Mouse (Mus musculus) urinary bladder, adult 2 months (tissue): ENCODE measurements at regions not wholly inside any gene's neighbourhood (a gene's known extent, or its start where the extent isn't known, plus 50 kb on each side); places are given as distances from the start of the nearest gene placed in this dataset.
"Not testable (repeated sequence)": the region's sequence is repeated elsewhere in the genome, so short reads cannot be mapped to it uniquely, and the experiment has no call there.

Experiments used
- DNase-seq: peaks from one replicate; pipeline ENCODE4 v3.0.0; 2022; ENCODE audit warnings: low spot score

DNA sequence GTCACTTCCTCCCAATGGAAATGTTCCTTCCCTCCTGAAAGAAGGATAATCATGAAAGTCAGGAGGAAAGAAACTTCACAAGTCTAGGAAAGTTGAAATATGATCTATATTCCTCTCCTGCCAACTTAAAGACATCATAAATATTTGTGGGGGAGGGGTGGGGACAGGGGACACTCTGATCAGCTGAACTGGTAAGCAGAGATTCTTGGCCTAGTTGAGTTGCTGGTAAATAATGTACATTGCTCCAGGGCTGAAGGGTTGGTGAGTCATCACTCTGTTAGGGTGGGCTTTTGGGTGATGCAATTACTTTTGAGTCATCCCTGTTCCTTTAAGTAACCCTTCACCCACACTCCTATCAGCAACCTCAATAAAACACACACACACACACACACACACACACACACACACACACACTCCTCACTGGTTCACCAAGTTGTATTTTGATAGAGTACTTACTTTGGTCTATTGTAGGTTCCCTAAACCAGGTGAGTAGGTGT is 56.0 kb downstream of the Ccdc71l start:
- DNase-seq: no peak

- DNase-seq: no peak
Observed at GRCm38 (mm10) chr12:32435126-32435525, 56.6 kb downstream of the Ccdc71l start.

DNA sequence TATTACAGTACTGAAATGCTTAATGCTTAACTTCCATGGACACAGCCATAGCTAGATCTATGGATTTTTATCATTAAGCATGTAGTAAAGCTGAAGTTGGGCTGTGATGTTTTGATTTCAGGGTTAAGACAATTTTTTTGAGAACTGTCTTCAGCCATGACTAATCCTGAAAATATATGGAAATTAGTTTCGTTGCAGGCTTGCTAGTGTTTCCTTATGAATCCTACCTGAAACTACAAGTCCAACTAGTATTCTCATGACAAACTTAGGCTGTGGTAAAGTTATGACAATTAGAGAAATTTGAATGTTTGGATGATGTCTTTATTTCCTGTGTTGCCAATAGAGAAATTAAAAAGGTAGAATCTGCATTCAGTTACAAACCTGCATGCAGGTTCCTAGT is 59.7 kb downstream of the Ccdc71l start:
- no peak for DNase-seq

GRCm38 (mm10) chr12:32444770-32445169 is 66.3 kb downstream of the Ccdc71l start:
- DNase-seq: no peak

- DNase-seq: no peak
Observed at GRCm38 (mm10) chr12:32445874-32446273, 67.4 kb downstream of the Ccdc71l start.

GRCm38 (mm10) chr12:32449373-32449772 is 70.9 kb downstream of the Ccdc71l start:
- no peak for DNase-seq

DNA sequence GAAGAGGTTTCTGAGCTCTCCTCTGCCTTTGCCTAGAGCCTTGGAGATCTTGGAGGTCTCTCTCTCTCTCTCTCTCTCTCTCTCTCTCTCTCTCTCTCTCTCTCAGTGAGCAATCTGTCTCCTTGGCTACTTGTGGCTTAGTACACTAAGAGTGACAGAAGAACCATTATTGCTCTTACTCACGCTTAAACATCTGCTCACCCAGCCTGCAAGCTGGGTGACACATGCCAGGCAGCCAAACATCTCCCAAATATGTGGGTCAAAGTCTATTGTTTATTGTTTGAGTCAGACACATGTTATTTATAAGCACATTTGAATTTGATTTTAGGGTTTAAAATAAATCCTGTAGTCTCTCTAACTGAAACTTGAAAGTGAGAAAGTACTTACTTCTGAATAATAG is 72.7 kb downstream of the Ccdc71l start:
- no peak for DNase-seq

DNA sequence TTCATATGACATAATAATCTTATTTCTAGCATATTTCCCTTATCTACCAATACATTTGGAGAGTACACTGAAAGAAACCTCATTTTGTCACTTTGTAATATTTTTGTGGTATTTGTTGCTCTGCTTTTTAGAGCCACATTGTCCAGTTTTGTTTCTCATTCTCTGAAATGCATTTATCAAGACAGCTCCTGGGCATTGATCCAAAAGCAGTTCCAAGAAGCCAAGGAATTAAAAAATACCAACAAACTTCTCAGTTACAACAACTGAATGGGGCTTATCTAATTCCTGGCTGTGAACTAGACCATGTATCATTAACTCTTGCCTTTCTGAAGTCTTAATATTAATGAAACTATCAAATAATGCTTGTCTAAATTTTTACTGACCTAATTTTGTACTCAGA is 76.3 kb downstream of the Ccdc71l start:
- no peak for DNase-seq

DNA sequence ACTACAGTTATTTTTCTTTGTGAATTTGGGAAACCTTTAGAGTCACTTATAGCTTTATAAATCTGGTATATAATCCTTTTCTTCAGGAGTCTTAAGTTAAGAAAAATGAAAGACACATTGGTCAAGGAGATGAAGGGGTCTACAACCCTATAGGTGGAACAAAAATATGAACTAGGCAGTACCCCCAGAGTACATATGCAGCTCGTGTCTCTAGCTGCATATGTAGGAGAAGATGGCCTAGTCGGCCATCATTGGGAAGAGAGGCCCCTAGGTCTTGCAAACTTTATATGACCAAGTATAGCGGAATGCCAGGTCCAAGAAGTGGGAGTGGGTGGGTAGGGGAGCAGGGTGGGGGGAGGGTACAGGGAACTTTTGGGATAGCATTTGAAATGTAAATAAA is 76.7 kb downstream of the Ccdc71l start:
- DNase-seq: not testable (repeated sequence)

GRCm38 (mm10) chr12:32455913-32456312 is 77.4 kb downstream of the Ccdc71l start:
- no peak for DNase-seq

DNA sequence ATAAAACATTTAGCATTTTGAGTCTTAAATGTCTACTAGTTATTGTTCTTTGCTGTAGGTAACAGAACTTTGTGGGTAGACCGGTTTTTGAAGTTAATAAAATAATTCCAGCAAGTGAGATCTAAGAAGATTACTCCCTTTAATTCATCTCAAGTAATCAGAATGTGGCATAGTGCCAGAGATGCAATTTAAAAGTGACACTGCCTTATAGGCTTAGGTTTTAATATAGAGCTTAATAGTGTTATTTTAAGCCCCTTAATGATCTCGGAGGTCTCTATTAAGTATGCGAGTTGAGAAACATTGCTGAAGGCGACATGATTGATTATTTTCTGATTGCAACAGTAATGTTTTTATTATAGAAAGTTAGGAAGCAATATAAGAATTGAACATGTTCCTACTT is 78.3 kb downstream of the Ccdc71l start:
- DNase-seq: no peak

DNA sequence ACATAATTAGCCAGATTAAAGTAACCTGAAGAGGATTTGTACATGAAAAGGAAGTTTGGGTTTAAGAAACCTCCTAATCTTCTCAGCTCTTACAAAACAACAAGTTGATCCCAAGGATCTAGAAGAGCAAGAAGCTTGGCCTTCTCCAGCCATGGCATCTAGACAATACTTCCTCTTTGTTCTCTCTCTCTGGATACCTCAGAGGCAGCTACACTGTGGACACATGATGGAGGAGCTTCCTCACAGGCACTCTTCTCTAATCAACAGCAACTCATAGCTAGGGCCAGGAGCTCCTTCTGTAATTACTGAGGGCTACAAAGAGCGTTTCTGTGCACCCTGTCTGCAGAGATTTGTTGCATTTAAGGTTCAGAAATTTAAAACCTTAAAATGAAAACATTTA is 79.9 kb downstream of the Ccdc71l start:
- DNase-seq: no peak

- no peak for DNase-seq
Observed at GRCm38 (mm10) chr12:32460330-32460998, 82.0 kb downstream of the Ccdc71l start.

- no peak for DNase-seq
Observed at GRCm38 (mm10) chr12:32465371-32465770, 86.9 kb downstream of the Ccdc71l start.

DNA sequence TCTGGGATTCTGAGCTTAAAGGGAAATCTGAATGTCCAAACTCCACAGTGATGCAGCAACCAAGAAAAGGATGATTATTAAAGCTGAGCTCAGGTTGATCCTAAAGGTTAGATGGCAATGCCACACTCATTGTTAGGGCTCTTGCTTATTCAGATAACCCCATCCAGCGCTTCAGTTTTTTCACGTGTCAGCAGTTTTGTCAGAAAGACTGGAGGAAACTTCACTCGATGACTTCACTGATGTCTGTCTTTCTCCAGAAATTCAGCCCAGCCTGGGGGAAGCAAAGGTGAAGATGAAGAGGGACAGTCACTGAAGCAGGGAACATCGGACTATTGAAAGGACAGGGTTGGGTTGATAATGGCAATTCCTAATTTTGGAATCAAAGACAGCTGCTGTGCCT is 91.4 kb downstream of the Ccdc71l start:
- no peak for DNase-seq

GRCm38 (mm10) chr12:32479451-32479850 is 100.9 kb downstream of the Ccdc71l start:
- DNase-seq: no peak

DNA sequence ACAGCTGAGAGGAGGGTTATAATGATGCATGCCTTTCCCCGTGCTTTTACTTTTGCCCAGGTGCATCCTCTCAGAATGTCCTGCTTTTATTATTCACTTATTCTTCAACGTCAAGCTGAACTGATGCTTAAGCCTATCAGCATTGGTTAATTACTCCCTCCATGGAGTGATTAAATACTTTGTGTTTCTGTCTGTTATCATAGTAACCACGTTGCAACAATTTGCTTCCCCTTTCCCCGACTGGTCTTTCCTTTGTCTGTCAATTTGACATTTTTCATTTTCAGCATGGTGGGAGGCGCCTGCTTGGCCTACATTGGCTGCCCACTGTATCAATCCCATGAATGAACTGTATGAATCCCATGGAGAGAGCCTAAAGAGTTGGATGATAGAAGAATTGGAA is 101.8 kb downstream of the Ccdc71l start:
- DNase-seq: no peak

DNA sequence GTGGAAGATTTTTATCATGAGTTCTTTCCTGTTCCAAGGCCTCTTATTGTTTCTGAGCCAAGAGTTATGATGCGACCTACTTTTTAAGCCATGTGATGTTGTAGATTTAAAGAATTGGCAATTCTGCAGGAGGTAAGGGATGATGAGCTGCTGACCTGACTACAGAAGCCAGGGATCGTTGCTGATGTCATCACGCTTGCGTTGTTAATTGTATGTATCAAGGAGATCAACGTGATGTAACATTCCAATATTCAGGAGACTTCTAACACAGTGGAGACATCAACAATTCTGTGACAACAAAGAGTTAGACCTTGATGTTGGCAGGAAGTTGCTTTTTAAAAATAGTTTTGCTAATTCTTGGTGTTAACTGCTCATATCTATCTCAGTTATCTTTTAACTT is 102.5 kb downstream of the Ccdc71l start:
- no peak for DNase-seq

- DNase-seq: no peak
Observed at GRCm38 (mm10) chr12:32482343-32482742, 103.8 kb downstream of the Ccdc71l start.

- no peak for DNase-seq
Observed at GRCm38 (mm10) chr12:32482777-32483176, 104.3 kb downstream of the Ccdc71l start.

DNA sequence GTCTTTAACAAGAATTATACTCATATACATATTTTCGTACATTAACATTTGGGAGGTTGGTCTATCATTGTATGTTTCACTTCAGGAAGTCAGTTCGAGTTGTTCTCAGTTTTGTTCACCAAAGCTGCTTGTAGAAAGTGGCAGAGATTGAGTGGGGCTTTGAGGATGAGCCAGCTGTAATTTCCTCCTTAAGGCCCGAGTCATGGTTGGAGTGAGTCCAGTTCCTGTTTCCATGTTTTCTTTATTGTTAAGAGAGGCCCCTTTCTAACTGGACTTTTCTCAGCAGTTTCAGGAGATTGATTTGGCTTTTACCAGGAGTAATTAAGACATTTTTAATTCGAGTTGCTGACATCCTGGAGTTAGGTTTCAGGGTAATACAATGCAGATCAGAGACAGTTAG is 107.7 kb downstream of the Ccdc71l start:
- DNase-seq: no peak

GRCm38 (mm10) chr12:32486729-32487128 is 108.2 kb downstream of the Ccdc71l start:
- DNase-seq: no peak

GRCm38 (mm10) chr12:32487883-32488577 is 109.5 kb downstream of the Ccdc71l start:
- no peak for DNase-seq

DNA sequence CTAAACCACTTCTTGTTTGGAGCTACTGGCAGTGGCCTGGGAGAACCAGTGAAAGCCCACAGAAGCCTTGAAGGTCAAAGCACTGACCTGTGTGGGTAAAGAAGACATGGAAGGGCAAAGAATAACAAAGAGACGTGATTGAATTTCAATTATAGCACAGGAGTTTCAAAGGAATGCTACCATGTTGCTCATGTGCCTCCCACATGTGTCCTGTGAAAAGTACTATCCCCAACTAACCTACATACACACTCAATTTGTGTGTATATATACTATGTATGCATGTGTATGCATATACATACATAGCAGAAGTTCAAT is 110.0 kb downstream of the Ccdc71l start:
- DNase-seq: no peak
